Comparison of ENCODE assay signal across 13 mouse cellular contexts in genomic region chr10:19581844-19582582, GRCm38 (mm10). TPM values are rescaled to one million over a fixed set of nuclear protein-coding genes. Genes with fewer than 3 reads are reported as not detected.
DNase-seq lines count a peak whose midpoint lies in the region; TF ChIP-seq lines count a peak whose summit lies in the region.
"Had no signal": no experiment of that assay in that cellular context is flagged by ENCODE, and none has a peak within 500 bp of the region (broad histone marks: within the 10 kb centered on the region; RNA-seq: fewer than 3 reads in every experiment).

No protein-coding gene starts in this region.

- TF ChIP-seq CTCF in bone marrow macrophage, adult 2 months (IDR thresholded peaks at IDR 0.05; ENCODE audit: low read depth, low read length), result no peak

- no peak overlapping the region for H3K4me3 ChIP-seq in bone marrow macrophage, adult 2 months (ENCODE audit: insufficient read depth, low read length)
- no peak overlapping the region for H3K4me3 ChIP-seq in macrophage (ENCODE audit: inconsistent target)
- H3K4me3 ChIP-seq: forebrain, embryonic 12.5 days; heart, embryonic 10.5 days had no signal

- peaks cover 44% of the 10 kb centered on the region for H3K4me1 ChIP-seq in bone marrow macrophage, adult 2 months (ENCODE audit: control insufficient read depth, insufficient read depth, low read length)

- no peaks in the 10 kb centered on the region for H3K79me2 ChIP-seq in macrophage (ENCODE audit: inconsistent target)

- no peak for TF ChIP-seq POLR2A in bone marrow macrophage, adult 2 months (IDR thresholded peaks at IDR 0.05; ENCODE audit: borderline replicate concordance, low read depth, low read length)

- H3K36me3 ChIP-seq in macrophage (ENCODE audit: inconsistent target), result no peaks in the 10 kb centered on the region
- H3K36me3 ChIP-seq: forebrain, embryonic 12.5 days; heart, embryonic 10.5 days had no signal

- peak; percentile 59 for DNase-seq in lung, postnatal 36 days
- DNase-seq in lung, postnatal 14 days, result no peak
- DNase-seq in thymus, postnatal 25 days, result peak; percentile 51
- no peak for DNase-seq in adrenal gland, postnatal 36 days
- no peak for DNase-seq in gastrocnemius, postnatal 25 days
- DNase-seq in frontal cortex, postnatal 10 days (ENCODE audit: low spot score in 2 of 2), result no peak
- DNase-seq: layer of hippocampus, postnatal 36 days had no signal

- 40% methylated on average over 8 of the region's 9 CpGs for WGBS in macrophage (ENCODE audit: missing documents)

- H3K27ac ChIP-seq in bone marrow macrophage, adult 2 months (ENCODE audit: insufficient read depth, low read depth, low read length), result peak overlapping the region; percentile 95
- H3K27ac ChIP-seq in macrophage, result peak overlapping the region; percentile 88
- H3K27ac ChIP-seq: forebrain, embryonic 12.5 days; heart, embryonic 10.5 days had no signal

RNA-seq across cellular contexts. Expression of gene Ifngr1, which starts 9.7 kb away (rescaled TPM):
- 346 and 347 TPM in 2 replicates for polyA plus RNA-seq in bone marrow macrophage, adult 2 months (2012; ENCODE audit: insufficient read depth, insufficient read length, missing spikeins)
- total RNA-seq in macrophage (2018; cell fraction: chromatin; rRNA removed), result 100 to 1,000 TPM in 20 of 26 experiments, 10 to 100 TPM in 6; 26.1 to 449 (median 139) TPM
- 100 to 1,000 TPM in 25 of 26 experiments, 10 to 100 TPM in 1; 99.1 to 216 (median 133) TPM for total RNA-seq in macrophage (2018; cell fraction: cytosol; rRNA removed)
- 100 to 1,000 TPM in 25 of 26 experiments, 10 to 100 TPM in 1; 62.6 to 584 (median 228) TPM for total RNA-seq in macrophage (2018; cell fraction: nucleus; rRNA removed)
- polyA plus RNA-seq in macrophage (2018), result 152 to 186 TPM (median 172 TPM) in 3 replicates
- total RNA-seq in adrenal gland, postnatal 36 days (2021), result 10 to 100 TPM; 48.3 to 73.2 TPM
- 10 to 100 TPM; 21.9 to 26.3 TPM for total RNA-seq in gastrocnemius, postnatal 25 days (2021)

RNA-seq across cellular contexts. Expression of gene Il22ra2, which starts 39.8 kb away (rescaled TPM):
- not detected in 2 replicates for polyA plus RNA-seq in bone marrow macrophage, adult 2 months (2012; ENCODE audit: insufficient read depth, insufficient read length, missing spikeins)
- not detected for total RNA-seq in macrophage (2018; cell fraction: chromatin; rRNA removed)
- not detected for total RNA-seq in macrophage (2018; cell fraction: cytosol; rRNA removed)
- under 1 TPM in 1 of 26 experiments, not detected in 25; 0.65 TPM for total RNA-seq in macrophage (2018; cell fraction: nucleus; rRNA removed)
- not detected in 3 replicates for polyA plus RNA-seq in macrophage (2018)
- not detected for total RNA-seq in adrenal gland, postnatal 36 days (2021)
- not detected for total RNA-seq in gastrocnemius, postnatal 25 days (2021)
- total RNA-seq: layer of hippocampus, postnatal 36 days had no signal
- polyA plus RNA-seq: forebrain, embryonic 12.5 days; heart, embryonic 10.5 days; intestine, embryonic 14.5 days; testis, adult 2 months had no signal

Comparison
In these comparisons a context has a peak if more than half of its experiments do, and no peak if none do; other contexts are left out.
1. DNase-seq: peak in lung, postnatal 36 days (single experiment) and thymus, postnatal 25 days (single experiment); none in lung, postnatal 14 days (single experiment), adrenal gland, postnatal 36 days (0 of 2), gastrocnemius, postnatal 25 days (single experiment) and frontal cortex, postnatal 10 days (0 of 2).